ENCODE assay signal across 17 mouse cellular contexts in genomic region chr5:148416461-148416860, GRCm38 (mm10).
"Had no signal": no experiment of that assay in that cellular context is flagged by ENCODE, and none has a peak within 500 bp of the region (broad histone marks: within the 10 kb centered on the region; RNA-seq: fewer than 3 reads in every experiment).

No protein-coding gene starts in this region.

- H3K27me3 ChIP-seq: neural tube, embryonic 12.5 days; neural tube, embryonic 13.5 days; neural tube, embryonic 15.5 days; stomach, embryonic 15.5 days had no signal

- H3K9ac ChIP-seq: neural tube, embryonic 12.5 days; neural tube, embryonic 13.5 days; neural tube, embryonic 15.5 days; stomach, embryonic 15.5 days had no signal

- H3K4me3 ChIP-seq: neural tube, embryonic 12.5 days; neural tube, embryonic 13.5 days; neural tube, embryonic 15.5 days; stomach, embryonic 15.5 days had no signal

- H3K27ac ChIP-seq: neural tube, embryonic 12.5 days; neural tube, embryonic 13.5 days; neural tube, embryonic 15.5 days; stomach, embryonic 15.5 days; stomach, postnatal 0 days had no signal

- H3K36me3 ChIP-seq: neural tube, embryonic 12.5 days; neural tube, embryonic 13.5 days; neural tube, embryonic 15.5 days; stomach, embryonic 15.5 days had no signal

- DNase-seq: retina, postnatal 1 day; right cerebral cortex, adult 18-20 months; right cerebral cortex, postnatal 14 days; right cerebral cortex, postnatal 25 days; right cerebral cortex, postnatal 4 days; spleen, adult 18-20 months; thymus, adult 18-20 months; thymus, adult 2 months; thymus, postnatal 14 days; thymus, postnatal 25 days; thymus, postnatal 36 days; thymus, postnatal 4 days had no signal

- H3K4me1 ChIP-seq: neural tube, embryonic 12.5 days; neural tube, embryonic 13.5 days; neural tube, embryonic 15.5 days; stomach, embryonic 15.5 days had no signal

- H3K4me2 ChIP-seq: neural tube, embryonic 12.5 days; neural tube, embryonic 13.5 days; neural tube, embryonic 15.5 days; stomach, embryonic 15.5 days had no signal

- H3K9me3 ChIP-seq: neural tube, embryonic 15.5 days; stomach, embryonic 15.5 days had no signal
